Mouse (Mus musculus) gastrocnemius, adult 2 months (tissue): ENCODE results near the gene Ormdl3. TPM values are rescaled to one million over a fixed set of nuclear protein-coding genes. Genes with fewer than 3 reads are reported as not detected.

Experiments used
- DNase-seq: peaks from one replicate; pipeline ENCODE4 v3.0.0; 2022
- H3K27ac ChIP-seq: fragments of 200-600 bp; 2 replicates; pipeline ENCODE4 v1.8.1; 2022; ENCODE audit warnings: mild to moderate bottlenecking
- H3K4me3 ChIP-seq: fragments of 200-600 bp; 2 replicates; pipeline ENCODE4 v1.8.1; 2022; ENCODE audit warnings: mild to moderate bottlenecking, moderate library complexity
- CTCF ChIP-seq: fragments of 200-600 bp; IDR thresholded peaks from 2 replicates; pipeline ENCODE4 v1.8.1; 2022; ENCODE audit warnings: antibody characterized with exemption, mild to moderate bottlenecking, moderate library complexity
- intact Hi-C: fragments of 180-260 bp; cut with DNase I; formaldehyde crosslinking; loops from one replicate; pipeline ENCODE4 v1.15.1; 2025
- total RNA-seq, 2 experiments: library from RNA; stranded (reverse); gene quantifications; 2 replicates each; pipeline ENCODE4 v1.2.3; 2021

Gene Ormdl3
- total RNA-seq, 2 experiments from 2014 or later: 24.5 to 25.7 TPM

DNA sequence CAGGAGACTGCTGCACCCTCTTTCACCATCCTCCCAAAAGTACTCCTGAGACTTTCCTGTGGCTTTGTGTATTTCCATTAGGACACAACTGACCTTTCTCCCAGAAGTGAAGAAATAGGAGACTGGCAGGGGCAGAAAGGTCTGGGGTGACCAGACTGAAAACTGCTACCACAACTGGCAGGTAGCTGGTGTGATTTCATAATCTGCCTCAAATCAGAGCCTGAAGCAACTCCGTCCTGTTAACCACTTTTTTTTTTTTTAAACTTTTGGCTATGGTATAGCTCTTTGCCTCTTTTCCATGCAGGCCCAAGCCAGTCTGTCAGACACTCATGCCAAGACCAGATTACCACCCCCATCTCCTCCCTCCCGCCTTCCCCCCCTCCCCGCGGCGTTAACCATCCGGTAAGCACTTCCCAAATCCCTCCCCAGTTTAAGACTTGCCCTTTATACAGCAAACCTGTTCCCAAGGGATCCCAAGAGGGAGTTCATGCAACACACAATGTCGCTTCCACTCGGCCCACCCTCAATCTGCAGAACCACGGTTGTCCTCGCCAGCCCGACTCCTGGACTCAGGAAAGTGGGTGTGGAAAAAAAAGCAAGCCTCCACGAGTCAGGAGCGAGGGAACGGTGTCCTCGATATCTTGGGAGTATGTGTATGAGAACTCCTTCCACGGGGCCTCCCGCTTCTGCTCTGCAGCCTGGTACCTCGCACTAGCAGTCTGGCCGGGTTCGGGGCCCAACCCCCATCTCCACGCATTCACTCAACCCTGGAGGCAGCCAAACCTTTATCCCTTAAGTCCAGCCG, 879 bp downstream of the Ormdl3 start:
- peak; percentile 30 for DNase-seq
- intact Hi-C loops: loop anchor here (5.0 kb wide), 1 partner anchor 34 kb away; the partner anchor contains the start of gene Zpbp2
- no peak for TF ChIP-seq CTCF
- H3K4me3 ChIP-seq: peak overlapping the region; percentile 82
- peak overlapping the region; percentile 94 for H3K27ac ChIP-seq

DNA sequence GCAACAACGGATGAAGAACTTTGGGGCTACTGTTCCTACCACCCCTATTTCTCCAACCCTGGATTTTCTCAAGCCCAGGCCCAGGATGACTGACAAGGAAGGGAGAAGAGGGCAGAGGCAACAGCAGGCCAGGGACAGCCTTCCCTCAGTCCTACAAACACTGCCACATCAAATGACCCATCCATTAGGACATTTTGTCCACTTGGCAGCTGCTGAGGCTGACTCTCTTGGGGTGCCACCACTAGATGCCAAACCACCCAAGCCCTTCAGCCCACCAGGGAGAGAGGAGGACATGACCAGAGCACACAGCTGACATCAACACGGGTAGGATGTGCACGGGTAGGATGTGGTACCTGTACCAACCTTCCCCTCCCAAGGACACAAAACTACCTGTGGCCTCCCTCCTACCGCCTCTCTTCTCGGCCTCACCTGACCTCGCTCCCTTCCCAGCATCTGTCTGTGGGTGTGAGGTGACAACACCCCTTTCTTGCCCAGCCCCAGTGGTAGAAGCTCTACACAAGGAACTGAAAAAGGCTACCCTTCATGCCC, 2.5 kb downstream of the Ormdl3 start:
- DNase-seq: no peak
- no peak overlapping the region for H3K27ac ChIP-seq
- intact Hi-C loops: loop anchor here (5.0 kb wide), 1 partner anchor 32 kb away; the partner anchor contains the start of gene Zpbp2
- TF ChIP-seq CTCF: no peak
- no peak overlapping the region for H3K4me3 ChIP-seq

DNA sequence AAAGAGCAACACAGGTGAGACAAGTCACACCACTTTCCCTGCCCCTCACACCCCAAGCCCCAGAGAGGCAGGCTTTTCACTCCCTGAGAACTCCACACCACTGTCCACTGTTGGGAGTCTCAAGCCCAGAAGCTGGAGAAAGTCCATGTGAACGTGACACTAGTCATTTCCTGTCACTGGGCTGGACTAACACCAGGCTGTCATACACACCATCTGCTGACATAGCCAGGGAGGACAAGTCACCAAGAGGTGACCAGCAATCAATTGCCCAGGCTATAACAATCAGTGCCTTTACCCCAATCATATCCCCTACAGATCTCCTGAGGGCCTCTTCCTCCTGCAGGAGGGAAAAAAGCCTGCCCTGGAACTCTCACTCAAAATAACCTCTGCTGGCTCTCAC, 3.0 kb downstream of the Ormdl3 start:
- intact Hi-C loops: no loop called here
- DNase-seq: no peak
- Histone ChIP-seq H3K4me3 (no peak overlapping the region), H3K27ac (no peak overlapping the region)
- no peak for TF ChIP-seq CTCF

GRCm38 (mm10) chr11:98583571-98583970, 3.6 kb downstream of the Ormdl3 start:
- Histone ChIP-seq H3K27ac (no peak overlapping the region), H3K4me3 (no peak overlapping the region)
- DNase-seq: no peak
- intact Hi-C loops: no loop called here
- no peak for TF ChIP-seq CTCF

GRCm38 (mm10) chr11:98583265-98583552, 4.0 kb downstream of the Ormdl3 start:
- H3K27ac ChIP-seq: no peak overlapping the region
- intact Hi-C loops: no loop called here
- TF ChIP-seq CTCF: no peak
- DNase-seq: no peak
- H3K4me3 ChIP-seq: no peak overlapping the region

GRCm38 (mm10) chr11:98582551-98583264, 4.5 kb downstream of the Ormdl3 start:
- no peak overlapping the region for H3K4me3 ChIP-seq
- TF ChIP-seq CTCF: no peak
- intact Hi-C loops: no loop called here
- no peak for DNase-seq
- no peak overlapping the region for H3K27ac ChIP-seq

GRCm38 (mm10) chr11:98582030-98582388, 5.2 kb downstream of the Ormdl3 start:
- DNase-seq: no peak
- TF ChIP-seq CTCF: no peak
- Histone ChIP-seq H3K27ac (no peak overlapping the region), H3K4me3 (no peak overlapping the region)
- intact Hi-C loops: no loop called here

- TF ChIP-seq CTCF: no peak
- H3K27ac ChIP-seq: no peak overlapping the region
- H3K4me3 ChIP-seq: no peak overlapping the region
- intact Hi-C loops: no loop called here
- DNase-seq: no peak
Observed at GRCm38 (mm10) chr11:98581286-98582029, 5.7 kb downstream of the Ormdl3 start.

DNA sequence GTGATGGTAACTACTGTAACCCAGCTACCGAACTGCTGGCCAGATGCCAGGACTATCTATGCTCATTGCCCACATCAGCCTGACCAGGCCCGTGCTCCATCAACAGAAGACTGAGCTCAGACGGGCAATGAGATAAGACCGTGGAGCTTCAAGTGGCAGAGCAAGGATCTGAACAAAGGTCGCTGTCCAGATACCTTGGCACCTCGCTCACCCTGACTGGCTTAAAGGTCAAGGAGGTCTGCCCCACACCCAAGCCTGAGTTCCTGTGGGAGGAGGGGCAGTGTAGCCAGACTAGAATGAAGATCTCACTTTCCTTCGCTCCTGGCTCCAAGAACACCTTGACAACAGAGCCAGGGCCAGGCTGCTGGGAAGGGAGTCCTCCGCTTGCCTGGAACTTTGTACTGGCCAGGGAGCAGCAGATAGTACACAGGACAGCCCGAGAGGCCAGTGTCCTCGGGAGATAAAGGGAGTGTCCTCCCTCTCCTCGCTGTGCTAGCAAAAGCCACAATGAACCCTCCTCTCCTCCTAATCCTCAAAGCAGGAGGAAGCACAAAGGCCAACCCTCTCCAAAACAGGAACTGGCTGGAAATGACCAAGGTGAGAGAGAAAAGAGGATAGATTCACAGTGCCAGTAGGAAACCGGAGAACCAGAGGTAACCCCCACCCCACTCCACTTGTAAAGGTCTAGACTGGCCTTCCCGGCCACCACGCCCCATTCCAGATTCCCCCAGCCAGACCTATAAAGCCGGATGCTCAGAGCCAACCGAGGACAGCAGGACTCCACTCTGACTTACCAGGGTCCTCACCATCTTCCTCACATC, 6.7 kb downstream of the Ormdl3 start:
- no peak for TF ChIP-seq CTCF
- Histone ChIP-seq H3K4me3 (no peak overlapping the region), H3K27ac (no peak overlapping the region)
- intact Hi-C loops: no loop called here
- DNase-seq: no peak

DNA sequence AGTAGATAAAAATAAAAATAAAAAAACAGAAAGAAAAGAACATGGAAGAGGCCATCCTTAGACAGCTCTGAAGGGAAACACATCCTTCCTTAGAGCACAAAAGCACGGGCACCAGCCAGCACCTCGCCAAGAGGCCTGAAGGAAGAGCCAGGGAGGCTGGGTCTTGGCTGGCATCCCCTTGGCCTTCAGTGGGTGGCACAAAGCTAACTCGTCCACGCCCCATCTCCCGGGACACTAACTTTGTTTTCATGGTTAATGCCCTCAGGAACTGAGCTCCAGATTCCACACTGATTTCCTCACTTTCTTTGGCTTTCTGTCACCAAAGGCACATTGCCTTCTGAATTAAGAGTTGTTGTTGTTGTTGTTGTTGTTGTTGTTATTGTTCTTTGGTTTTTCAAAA, 9.4 kb downstream of the Ormdl3 start:
- intact Hi-C loops: no loop called here
- TF ChIP-seq CTCF: no peak
- peak; percentile 51 for DNase-seq
- H3K4me3 ChIP-seq: no peak overlapping the region
- H3K27ac ChIP-seq: peak overlapping the region; percentile 20; the same call in 1 of the 2 replicates

DNA sequence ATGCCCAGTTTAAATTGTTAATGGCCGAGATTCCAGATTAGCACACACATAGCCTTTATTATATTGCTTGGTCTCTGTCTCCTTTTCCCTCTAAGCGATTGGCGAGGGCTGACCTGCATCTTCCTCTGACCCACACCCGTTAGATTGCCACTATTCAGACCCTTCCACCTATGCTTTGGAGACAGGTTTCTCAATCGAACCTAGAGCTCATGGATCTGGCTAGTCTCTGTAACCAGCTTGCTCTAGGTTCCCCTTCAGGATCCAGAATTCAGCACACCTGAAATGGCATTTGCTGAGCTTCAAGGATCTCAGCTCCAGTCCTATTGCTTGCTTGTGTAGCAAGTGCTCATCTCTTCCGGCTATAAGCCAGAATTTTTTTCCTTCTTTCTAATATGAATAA, 17.7 kb downstream of the Ormdl3 start:
- intact Hi-C loops: no loop called here
- H3K27ac ChIP-seq: no peak overlapping the region
- no peak for TF ChIP-seq CTCF
- H3K4me3 ChIP-seq: no peak overlapping the region
- DNase-seq: no peak

GRCm38 (mm10) chr11:98568326-98568725, 18.8 kb downstream of the Ormdl3 start:
- DNase-seq: no peak
- intact Hi-C loops: no loop called here
- H3K27ac ChIP-seq: no peak overlapping the region
- no peak overlapping the region for H3K4me3 ChIP-seq
- TF ChIP-seq CTCF: peak; percentile 35; the same call in 1 of the 2 replicates
